Mouse (Mus musculus): ENCODE data around the gene Mrpl37.
A peak's percentile ranks its signal among the peaks of the same experiment; 100 is the strongest.

The Mrpl37 gene

DNA sequence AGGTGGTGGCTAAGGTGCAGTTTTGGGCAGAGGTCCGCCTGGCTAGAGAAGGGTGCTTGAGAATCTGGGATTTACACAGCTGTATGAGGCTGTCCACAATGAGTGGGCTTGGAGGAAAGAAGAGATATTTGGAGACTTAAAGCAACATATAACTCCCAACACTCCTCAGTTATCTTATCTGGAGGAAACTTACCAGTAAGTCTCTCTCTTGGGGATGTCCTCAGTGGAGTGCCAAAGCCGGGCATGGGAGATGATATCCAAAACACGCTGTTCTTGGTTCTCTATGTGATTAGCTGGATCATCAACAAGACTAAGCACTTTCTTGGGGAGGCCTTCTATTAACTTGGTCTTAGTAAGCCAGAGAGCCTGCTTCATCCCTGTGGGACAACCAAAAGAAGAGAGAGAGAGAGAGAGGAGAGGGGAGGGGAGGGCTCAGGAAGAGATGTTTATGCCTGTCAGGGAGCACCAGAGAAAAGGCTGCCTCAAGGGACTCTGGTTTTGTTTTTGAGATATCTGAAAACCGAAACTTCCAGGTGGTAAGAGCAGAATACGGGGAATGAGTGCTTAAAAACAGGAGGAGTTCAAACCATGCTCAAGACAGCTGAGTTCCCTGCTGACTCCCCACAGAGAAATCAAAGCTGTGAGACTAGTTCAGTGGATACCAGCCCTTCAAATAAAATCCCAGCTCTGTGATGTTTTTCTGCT, 2.1 kb downstream of the Mrpl37 start:
- no peak for DNase-seq

DNA sequence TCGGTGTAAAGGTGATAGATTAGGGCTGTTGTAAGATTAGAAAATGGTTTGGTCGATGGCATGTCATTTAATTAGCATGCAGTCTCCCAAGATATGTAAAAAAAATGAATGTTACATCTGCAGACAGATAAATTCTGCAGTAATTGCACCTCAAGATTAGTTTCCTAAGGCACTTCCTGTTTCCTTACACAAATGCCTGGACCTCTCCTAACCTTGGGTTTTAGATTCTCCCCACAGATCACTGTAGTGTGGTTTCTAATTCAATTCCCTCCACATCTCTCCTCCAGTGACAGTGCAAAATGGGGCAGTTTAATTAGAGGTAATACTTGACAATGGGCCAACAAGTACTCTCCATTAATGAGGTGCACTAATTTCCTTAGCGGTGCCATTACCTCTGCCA, 3.5 kb downstream of the Mrpl37 start:
- no peak for DNase-seq

GRCm38 (mm10) chr4:107061560-107061959, 5.1 kb downstream of the Mrpl37 start:
- DNase-seq, result no peak

GRCm38 (mm10) chr4:107058781-107059180, 7.9 kb downstream of the Mrpl37 start:
- DNase-seq, result no peak

DNA sequence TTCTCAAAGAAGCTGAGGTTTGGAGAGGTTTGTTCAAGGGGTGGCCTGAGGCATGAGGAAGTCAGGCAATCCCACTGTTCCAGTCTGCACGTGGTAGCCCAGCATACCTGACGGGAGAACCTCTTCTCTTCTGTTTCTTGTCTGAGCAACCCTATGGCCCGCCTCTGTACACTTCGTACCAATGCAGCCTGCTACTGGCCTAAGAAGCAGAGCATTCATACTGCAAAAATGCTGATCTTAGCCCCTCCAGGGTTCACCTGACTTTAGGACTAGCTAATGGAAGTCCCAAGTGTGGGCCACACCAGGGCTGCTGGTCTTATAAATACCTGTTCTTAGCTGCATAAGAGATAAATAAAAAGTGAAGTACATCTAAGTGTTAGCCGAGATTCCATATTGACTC, 8.3 kb downstream of the Mrpl37 start:
- DNase-seq, result peak; percentile 21

GRCm38 (mm10) chr4:107056088-107056487, 10.6 kb downstream of the Mrpl37 start:
- DNase-seq, result peak; percentile 27

- DNase-seq, result no peak
Measured at GRCm38 (mm10) chr4:107052962-107053553, 13.6 kb downstream of the Mrpl37 start.

DNA sequence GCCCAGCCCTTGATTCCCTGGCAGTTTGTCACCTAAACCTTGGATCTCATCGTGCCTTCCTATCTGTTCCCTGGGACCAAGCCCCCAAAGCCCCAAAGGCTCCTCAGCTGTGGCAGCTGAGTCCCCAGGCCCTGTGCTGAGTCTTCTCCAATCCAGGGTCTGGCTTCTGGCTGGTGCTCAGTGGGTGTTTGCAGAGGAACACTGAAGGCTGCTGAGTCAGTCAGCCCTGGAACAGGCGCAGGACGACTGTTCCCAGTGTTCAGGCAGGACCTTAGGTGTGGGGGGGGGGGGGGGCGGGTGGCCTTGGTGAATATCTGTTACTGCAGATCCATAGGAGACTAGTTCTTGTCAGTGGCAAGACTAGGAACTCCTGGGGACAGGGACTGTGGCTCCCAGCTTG, 14.8 kb downstream of the Mrpl37 start:
- no peak for DNase-seq

DNA sequence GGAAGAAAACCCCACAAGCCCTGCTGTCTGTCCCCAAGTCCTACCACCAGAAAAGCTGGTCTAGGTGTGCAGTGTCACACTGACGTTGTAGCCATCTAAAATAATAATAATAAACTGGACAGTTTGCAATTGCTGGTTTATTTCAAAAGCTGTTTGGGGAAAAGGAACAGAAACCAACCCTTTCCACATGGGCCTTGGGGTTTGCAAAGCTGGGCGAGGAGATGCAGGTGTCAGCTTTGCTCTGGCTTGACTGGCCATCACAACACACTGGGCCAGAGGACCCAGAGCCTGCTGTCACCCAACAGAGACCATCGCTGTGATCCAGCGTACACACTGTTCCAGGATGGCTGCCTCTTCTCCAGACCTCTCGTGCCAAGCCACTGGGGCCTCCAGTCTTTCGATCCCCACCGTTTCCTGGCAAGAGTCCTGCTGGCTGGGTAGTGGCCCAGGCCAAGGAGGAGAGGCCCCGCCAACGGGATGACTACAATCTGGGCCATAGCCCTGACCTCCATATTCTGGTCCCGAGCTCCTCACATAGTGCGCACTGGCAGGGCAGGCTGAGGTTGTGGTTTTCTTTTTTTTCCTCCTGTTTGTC, 18.0 kb downstream of the Mrpl37 start:
- no peak for DNase-seq

GRCm38 (mm10) chr4:107047806-107048205, 18.9 kb downstream of the Mrpl37 start:
- no peak for DNase-seq

DNA sequence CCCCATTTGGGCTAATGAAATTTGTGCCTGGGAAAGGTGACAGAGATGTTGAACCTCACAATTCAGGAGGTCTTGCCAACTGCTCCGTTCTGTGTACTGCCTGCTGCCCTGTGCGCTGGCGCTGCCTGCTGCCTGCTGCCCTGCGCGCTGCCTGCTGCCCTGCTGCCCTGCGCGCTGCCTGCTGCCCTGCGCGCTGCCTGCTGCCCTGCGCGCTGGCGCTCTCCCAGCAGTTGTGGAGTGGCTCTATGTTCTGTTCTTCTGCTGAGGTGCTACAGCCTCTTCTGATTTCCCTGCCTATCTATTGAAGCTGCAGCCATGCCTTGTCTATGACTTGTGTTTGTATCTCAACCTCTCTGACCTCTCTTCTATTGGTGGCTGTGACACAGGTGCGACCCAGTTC, 21.5 kb downstream of the Mrpl37 start:
- DNase-seq, result no peak

- DNase-seq, result no peak
Measured at GRCm38 (mm10) chr4:107042304-107042703, 24.4 kb downstream of the Mrpl37 start.

DNA sequence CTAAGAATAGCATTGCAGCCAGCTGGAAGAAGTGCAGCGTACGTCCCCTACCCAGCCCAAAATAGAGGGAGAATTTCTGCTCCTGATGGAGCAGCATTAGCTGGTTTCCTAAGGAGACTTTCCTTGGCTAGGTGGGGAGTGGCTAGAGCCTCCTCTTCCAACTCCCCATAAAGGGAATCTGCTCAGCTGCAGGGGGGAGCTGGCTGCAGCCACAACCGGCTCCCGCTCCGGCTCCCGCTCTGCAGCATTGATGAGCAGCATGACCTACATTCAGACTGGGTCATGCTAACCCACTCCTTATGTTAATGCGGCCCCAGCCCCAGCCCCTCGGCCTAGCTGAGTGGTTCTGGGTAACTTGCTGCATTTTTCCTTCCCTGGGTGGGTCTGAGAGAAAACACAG, 27.4 kb downstream of the Mrpl37 start:
- DNase-seq, result no peak

DNA sequence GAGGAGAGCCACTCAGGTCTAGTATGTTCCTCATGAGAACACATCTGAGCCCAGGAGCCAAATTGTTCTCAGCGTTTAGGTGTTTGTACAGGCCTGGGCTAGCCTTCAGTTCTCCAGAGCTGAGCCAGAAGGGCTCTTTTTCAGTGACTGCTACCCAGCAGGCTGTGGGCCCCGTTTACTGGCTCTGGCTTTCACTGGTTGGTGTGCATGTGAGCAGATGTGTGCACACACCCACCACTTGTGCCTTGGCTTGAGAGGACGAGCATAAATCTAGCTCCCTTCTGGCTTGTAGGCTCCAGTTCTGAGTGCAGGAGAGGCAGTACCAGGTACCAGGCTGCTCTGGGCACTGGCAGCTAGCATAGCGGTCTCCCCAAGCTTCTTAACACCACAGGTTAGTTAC, 28.4 kb downstream of the Mrpl37 start:
- no peak for DNase-seq

DNA sequence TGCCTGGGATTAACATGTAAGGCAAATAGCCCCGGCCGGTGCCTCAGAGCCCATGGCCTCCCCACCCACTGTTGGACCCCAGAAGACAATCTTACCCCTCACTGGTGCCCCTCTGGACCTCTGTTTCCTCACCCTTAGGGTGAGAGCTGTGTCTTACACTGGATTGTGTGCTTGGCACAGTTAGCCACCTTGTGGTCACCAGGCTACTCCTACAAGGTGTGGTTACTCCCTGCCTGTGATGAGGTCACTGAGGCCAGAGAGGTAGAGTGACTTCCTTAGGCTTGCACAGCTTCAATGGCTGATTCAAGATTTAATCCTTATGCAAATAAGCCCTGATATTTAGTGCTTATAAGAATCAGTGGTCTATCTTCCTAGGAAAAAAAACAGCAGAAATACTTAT, 29.7 kb downstream of the Mrpl37 start:
- DNase-seq, result no peak

DNA sequence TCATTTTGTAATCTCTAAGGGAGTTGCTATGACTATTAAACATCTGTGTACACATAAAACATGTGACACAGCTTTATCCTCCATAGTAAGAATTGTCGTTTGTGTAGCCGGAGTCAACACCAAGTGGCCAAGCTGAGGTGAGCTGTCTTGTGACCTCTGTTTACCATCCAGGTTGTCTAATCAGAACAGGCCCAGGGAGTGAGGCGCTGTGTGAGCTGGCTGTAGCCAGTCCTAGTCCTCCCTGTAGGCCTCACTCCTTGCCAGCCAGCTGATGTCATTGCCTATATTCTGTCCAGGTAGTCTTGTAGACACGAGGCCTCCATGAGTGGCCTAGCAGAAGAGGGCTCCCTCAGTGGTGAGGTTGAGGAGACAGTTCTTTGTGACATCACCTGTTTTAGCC, 31.0 kb downstream of the Mrpl37 start:
- DNase-seq, result no peak

DNA sequence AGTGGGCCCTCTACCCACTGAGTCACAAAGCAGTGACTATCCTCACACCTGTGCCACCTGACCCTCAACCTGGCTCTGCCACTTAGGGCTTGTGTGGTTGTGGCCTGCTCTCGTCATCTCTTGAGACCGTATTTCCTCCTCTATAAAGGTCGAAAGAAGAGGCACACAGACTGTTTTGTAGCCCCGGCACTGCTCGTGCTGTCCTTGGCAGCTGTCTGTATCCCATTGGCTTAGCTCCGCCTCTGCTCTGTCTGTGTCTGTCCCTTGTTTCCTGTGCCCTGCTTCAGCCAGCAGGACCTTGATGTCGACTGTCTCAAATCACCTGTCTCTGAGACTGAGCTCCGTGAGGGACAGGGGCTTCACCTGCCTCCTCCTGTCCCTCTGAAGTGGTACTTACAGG, 40.2 kb downstream of the Mrpl37 start:
- DNase-seq, result no peak

DNA sequence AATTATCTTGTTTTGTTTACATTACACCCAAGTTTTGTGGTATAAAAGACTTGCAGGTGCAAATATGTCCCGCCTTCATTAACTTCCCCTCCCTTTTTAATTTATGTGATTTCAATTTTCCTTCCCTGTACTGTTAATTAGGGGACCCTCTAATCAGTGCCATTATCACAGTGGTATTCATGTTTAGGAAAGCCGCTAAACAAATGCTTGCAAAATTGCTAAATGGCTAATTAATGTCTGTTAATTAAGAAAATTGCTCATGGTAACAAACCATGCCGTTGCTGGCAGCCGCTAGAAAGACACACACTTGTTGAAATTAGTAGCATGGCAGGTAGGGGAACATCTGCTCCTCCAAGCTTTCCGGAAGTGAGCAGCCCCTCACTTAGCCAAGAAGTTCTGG, 41.3 kb downstream of the Mrpl37 start:
- no peak for DNase-seq

DNA sequence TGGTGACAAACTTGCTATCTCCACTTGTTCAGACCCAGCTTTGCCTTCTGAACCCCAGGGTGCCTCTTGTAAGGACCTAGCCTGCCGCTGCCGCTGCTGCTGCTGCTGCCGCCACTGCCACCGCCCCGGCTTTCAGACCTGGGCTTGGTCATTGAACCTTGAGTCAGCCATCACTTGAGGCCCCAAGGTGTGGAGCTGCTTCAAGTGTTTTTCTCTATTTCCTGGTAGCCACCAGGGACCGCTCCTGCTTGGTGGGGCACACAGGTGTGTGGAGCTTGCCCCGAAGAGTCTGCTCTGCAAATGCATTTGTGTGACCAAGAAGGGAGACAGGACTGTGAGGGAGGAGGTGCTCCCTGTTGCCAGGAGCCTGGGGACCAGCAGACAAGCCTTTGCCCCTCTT, 41.8 kb downstream of the Mrpl37 start:
- DNase-seq, result no peak

GRCm38 (mm10) chr4:107021464-107021863, 45.2 kb downstream of the Mrpl37 start:
- DNase-seq, result no peak

DNA sequence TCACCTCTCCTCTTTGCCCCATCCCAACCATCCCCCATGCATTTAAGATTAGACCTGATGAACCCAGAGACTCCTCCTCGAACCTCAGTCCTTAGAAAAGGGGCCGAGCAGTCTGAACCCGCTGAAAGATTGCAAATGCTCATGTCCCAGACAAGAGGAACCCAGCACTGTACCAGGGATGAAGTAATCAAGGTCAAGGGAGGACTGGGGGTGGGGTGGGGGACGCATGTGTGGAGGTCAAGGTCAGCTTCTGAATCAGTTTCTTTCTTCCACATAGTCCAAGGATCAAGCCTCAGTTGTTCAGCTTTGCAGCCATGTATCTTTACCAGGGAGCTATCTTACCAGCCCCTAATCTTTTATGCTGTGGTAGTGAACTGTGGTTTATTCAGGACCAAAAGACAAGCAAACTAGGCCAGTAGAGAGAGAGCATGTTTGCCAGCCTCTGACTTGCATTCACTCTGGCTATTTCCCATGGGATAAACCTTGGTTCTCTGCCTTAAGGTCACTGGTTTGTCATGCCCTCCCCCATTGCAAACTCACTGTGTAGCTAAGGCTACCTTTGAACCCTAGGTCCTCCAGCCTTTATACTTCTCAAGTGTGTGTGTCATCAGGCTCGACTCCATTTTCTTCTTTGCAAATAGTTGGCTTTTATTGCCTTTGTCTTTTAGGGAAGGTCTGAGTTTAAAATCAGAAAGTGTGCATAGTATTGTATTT, 46.2 kb downstream of the Mrpl37 start:
- DNase-seq, result peak; percentile 23

DNA sequence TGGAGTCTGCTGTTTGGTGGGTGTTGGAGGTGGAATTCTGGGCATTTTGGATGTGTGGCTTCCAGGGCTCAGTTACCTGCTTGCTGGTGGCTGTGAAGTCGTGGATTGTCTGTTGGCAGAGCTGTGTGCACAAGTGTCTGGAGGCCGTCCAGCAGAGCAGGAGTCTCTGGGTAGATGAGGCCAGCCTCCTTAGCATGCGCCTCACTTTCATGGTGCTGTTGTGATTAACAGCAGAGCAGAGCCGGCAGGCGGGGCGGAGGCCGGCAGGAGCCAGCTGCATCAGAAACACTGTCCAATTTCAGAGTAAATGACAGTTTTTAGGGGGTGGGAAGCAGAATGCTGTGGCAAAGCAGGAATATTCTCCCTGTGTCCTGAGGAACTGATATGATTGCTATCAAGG, 47.6 kb downstream of the Mrpl37 start:
- peak; percentile 18 for DNase-seq

GRCm38 (mm10) chr4:107018521-107018920, 48.1 kb downstream of the Mrpl37 start:
- DNase-seq, result no peak

DNA sequence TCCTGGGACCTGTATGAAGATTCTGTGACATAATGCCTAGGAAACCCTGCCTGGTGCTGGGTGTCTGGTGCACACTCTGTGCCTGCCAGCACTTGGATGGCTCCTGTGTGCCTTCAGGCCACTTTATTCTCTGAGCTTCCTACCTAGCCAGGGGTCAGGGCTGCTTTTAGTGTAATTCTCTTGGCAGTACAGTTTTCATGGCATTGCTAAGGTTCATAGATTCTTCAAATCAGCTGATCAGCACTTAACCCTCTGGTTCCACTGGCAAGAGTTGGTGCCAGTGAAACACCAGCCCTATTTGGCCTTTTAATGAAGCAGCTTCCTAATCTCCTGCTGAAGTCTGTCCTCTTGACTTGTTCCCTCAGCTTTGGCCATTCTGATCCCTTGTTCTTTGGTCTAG, 49.4 kb downstream of the Mrpl37 start:
- DNase-seq, result no peak

Data from kidney, postnatal 14 days (tissue).